Mouse (Mus musculus) spleen, postnatal 4 days (tissue): ENCODE results near the gene Slc1a7.

Source experiments
- DNase-seq, 2 experiments: peaks; one replicate each; pipeline ENCODE4 v3.0.0; 2022; ENCODE audit warnings: low spot score in 2 of 2

Slc1a7 gene

GRCm38 (mm10) chr4:108014466-108014865, 46.3 kb downstream of the Slc1a7 start:
- no peak for DNase-seq

DNA sequence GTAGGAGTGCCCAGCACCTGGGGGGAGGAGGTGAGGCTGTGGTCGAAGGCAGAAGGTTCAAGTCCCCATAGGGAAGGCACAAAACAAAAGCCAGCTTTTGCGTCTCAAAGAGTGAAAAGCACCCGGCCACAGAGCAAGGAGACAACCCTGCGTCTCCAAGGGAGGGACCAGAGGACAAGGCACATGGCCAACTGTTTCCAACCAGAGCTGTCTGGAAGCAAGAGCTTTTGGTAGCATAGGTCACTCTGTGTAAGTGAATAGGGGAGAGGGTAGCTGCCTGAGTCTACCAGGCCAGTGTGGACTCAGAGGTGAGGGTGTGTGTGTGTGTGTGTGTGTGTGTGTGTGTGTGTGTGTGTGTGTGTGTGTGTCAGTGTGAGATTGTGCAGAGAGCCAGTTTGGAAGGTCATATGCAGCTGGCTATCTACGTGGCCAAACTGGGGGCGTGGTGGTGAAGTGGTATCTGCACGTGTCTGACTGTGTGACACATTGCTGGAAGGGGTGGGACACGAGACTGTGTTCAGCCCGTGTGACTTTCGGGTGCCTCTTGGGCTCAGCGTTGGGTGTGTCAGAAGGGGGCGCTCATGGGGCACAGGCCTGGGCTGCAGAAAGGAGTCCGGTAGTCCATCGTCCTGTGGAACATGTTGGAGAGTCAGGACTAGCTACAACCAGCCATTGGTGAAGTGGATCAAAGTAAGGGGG, 47.1 kb downstream of the Slc1a7 start:
- no peak for DNase-seq

GRCm38 (mm10) chr4:108016321-108016720, 48.2 kb downstream of the Slc1a7 start:
- DNase-seq = no peak

DNA sequence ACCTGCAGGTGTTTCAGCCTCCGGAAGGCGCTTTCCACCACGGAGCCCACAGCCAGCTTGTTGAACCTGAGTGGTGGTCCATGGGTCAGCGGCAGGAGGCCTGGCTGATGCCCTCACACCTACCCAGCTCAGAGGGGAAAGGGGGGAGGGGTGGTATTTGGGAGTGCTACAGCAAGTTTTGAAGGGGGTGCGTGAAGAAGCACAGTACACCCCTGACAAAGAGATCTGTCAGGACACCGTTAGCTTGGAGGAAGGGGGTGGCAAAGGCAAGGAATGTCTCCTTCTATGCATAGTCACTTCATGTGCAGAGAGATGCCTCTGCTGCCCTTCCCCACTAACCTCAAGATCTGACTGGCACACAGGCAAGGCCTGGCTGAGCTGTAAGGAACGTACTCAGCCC, 49.7 kb downstream of the Slc1a7 start:
- DNase-seq = no peak

DNA sequence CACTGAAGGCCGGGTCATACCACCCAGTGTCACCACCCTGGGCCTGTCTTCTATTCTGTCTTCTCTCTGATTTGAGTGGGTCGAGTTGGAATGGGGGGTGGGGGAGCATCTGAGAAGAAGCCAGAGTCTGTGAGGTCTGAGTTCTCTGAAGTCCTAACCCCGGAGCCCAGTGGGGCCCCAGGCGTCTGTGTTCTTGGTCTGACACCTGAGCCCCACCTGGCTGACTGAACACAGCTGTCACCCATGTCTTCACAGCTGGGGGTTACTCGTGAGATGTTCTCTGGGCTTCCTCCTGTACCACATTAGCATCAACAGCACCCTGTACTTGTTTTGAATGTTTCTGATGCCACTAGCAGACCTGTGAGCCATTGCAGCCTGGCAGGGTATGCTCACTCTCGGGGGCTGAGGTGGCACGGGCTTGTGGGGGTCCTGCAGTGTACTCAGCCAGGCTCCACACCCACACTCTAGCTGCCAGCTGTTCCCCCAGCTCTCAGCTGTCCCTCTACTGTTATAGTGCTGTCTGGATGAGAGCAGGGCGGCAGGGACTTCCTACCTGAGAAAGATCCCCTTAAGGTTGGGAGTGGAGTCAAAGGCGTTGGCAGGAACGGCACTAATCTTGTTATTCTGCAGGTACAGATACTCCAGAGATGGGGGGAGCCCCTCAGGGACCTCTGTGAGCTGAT, 50.2 kb downstream of the Slc1a7 start:
- no peak for DNase-seq

DNA sequence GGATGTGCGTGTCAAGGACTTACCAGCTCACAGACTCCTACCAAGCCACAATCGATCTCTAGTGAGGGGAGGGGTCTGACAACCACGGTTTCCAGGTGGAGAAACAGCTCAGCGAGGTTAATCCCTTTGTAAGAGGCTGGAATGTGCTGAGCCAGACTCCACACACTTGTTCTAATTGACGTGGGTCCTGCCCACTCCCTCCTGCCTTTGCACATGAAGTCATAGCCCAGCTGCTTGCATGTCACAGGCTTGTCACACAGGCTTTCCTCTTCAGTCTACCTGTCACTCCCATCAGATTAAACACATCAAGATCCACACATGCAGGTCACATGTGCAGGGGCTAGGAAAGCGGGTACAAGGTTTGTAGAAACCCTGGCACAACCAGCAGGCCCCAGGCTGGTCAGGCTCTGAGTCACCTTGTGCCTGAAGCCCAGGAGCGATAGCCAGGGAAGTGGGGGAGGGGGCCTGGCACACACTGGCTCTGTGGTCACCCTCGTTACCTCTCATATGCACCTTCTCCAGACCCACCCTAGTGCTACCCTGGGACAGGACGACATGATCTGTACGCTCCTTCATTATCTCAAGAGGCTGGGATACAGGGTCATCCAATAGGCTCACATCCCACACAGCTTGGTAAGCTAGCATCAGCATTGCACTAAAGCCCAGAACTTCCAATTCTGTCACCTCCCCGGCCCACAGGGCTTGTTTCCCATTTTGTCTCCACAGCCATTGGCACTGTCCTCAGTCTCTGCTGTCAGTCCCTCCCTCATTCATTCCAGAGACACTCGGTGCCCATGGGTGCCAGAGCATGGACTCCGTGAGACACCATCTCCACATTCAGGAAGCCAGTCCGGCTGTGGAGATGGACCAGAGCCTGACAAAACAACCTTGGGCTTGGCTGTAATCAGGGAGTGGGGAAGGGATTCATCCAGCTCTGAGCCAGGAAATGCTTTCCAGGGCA, 51.1 kb downstream of the Slc1a7 start:
- no peak for DNase-seq

GRCm38 (mm10) chr4:108020178-108020577, 52.0 kb downstream of the Slc1a7 start:
- no peak for DNase-seq

GRCm38 (mm10) chr4:108023186-108023585, 55.1 kb downstream of the Slc1a7 start:
- no peak for DNase-seq

- DNase-seq = no peak
Measured at GRCm38 (mm10) chr4:108024641-108025040, 56.5 kb downstream of the Slc1a7 start.

DNA sequence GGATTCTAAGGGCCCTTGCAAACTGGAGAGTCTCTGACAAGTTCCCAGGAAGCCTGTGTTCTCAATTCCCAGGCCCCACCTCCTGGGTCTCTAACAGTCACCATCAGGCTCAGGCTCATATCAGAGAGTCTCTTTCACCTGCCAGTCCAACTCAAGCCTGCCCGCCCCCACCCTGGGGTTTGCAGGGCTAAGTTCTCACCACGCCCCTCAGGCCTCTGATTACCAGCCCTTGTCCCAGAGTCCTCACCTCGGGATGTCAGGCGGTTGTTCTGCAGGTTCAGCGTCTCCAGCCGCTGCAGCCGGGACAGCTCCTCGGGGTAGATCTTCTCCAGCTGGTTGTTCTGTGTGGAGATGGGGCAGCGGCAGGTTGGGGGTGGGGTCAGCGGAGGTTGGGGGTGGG, 57.1 kb downstream of the Slc1a7 start:
- DNase-seq = no peak

DNA sequence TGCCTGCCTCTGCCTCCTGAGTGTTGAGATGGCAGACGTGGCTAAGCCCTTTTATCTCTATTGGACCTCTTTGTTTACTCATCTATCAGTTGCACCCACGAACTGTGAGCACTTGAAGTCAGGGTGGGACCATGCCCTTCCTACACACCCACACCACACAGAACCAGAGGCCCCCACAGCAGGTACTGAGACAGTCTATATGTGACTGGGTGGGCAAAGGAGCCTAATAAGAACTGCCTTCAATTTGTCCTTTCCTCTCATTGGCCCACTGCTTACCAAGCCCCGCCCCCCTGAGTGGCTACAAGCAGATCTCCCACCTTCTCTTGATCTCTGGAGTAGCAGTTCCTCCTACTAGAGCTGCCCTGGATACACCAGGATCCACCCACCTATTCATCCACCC, 58.1 kb downstream of the Slc1a7 start:
- no peak for DNase-seq

GRCm38 (mm10) chr4:108030888-108031501, 62.9 kb downstream of the Slc1a7 start:
- no peak for DNase-seq

- no peak for DNase-seq
Measured at GRCm38 (mm10) chr4:108031502-108032351, 63.6 kb downstream of the Slc1a7 start.

DNA sequence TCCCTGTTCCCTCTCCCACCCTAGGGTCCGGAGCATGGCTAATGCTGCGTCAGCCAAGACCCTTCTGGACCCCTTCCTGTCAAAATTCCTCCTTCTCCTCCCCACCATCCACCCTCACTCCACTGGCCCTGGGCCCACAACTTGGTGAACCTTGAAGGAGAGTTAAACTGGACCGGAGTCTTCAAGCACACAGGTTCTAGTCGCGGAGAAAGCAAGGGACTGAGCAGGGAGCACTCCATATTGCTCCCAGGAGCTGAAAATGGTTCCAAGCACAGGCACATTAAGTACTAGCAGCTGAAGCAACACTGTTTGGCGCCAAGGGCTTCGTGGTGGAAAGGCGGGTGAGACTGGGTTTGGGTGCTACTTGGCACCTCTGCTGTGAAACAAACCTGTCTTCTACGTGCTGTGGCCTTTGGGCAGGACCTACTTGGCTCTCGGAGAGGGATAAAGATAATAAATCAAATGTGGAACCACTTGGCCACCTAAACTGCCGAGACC, 64.3 kb downstream of the Slc1a7 start:
- no peak for DNase-seq

GRCm38 (mm10) chr4:108033041-108033764, 65.1 kb downstream of the Slc1a7 start:
- DNase-seq = no peak

GRCm38 (mm10) chr4:108037027-108037426, 68.9 kb downstream of the Slc1a7 start:
- DNase-seq = no peak

- DNase-seq = no peak
Measured at GRCm38 (mm10) chr4:108045136-108046107, 77.3 kb downstream of the Slc1a7 start.

DNA sequence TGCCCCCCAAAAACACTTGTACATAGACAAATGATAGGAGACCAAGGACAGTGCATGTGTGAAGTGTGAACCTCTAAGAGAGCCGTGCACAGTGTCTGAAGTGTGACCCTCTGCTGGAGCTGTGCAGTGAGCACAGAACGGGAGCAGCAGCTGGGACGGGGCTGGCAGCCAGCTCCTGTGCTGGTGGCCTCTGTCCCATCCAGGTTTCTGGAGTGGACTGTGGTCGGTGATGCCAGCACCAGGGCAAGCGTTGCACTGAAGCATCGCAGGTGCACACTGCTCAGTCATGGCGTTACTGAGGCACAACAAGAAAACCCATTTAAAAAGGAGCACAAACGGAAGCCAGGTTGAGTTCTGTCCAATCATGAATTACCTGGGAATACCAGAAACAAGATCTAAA, 78.0 kb downstream of the Slc1a7 start:
- no peak for DNase-seq
